Comparison of ENCODE assay signal across 17 mouse cellular contexts in genomic region chr4:44271134-44271533, GRCm38 (mm10). TPM values are rescaled to one million over a fixed set of nuclear protein-coding genes. Genes with fewer than 3 reads are reported as not detected.
A peak's percentile ranks its signal among the peaks of the same experiment; 100 is the strongest.
DNase-seq lines count a peak whose midpoint lies in the region; ATAC-seq and TF ChIP-seq lines count a peak whose summit lies in the region.
"Had no signal": no experiment of that assay in that cellular context is flagged by ENCODE, and none has a peak within 500 bp of the region (broad histone marks: within the 10 kb centered on the region; RNA-seq: fewer than 3 reads in every experiment).

No protein-coding gene starts in this region.

- DNase-seq in adrenal gland, postnatal 14 days, result peak; percentile 11
- DNase-seq in adrenal gland, postnatal 10 days, result no peak
- peak; percentile 77 for DNase-seq in CD4-positive helper T cell, adult 2 months (ENCODE audit: low read depth, low spot score)
- DNase-seq in thymus, postnatal 0 days (ENCODE audit: low spot score), result peak; percentile 37
- no peak for DNase-seq in liver, postnatal 0 days
- DNase-seq in kidney, postnatal 25 days, result no peak
- DNase-seq in retina, embryonic 14.5 days (ENCODE audit: low spot score), result no peak
- DNase-seq: B cell, adult 2 months; gastrocnemius, postnatal 25 days; heart, postnatal 4 days; kidney, adult 9 months; liver; lung, embryonic 14.5 days; right cerebral cortex, adult 18-20 months had no signal

- 42% methylated on average over 5 of the region's 5 CpGs for WGBS in liver, postnatal 0 days (ENCODE audit: insufficient replicate concordance)

- no peak overlapping the region for H3K4me2 ChIP-seq in liver, postnatal 0 days (ENCODE audit: low read depth, low read length)
- H3K4me2 ChIP-seq: heart, embryonic 13.5 days; lung, embryonic 14.5 days had no signal

- no peak overlapping the region for H3K27ac ChIP-seq in liver, postnatal 0 days (ENCODE audit: low read depth)
- H3K27ac ChIP-seq: heart, embryonic 13.5 days; hindbrain, postnatal 0 days had no signal

- H3K9ac ChIP-seq in liver, postnatal 0 days (replicated peaks), result no peak overlapping the region
- H3K9ac ChIP-seq: heart, embryonic 13.5 days; lung, embryonic 14.5 days had no signal

- H3K4me1 ChIP-seq in liver, postnatal 0 days (ENCODE audit: insufficient read depth), result no peaks in the 10 kb centered on the region
- H3K4me1 ChIP-seq: heart, embryonic 13.5 days had no signal

- no peak overlapping the region for H3K4me3 ChIP-seq in liver, postnatal 0 days (ENCODE audit: low read depth, low read length)
- H3K4me3 ChIP-seq: heart, embryonic 13.5 days had no signal

- TF ChIP-seq CTCF in liver, postnatal 0 days (IDR thresholded peaks at IDR 0.05; ENCODE audit: low read depth), result no peak

- ATAC-seq in megakaryocyte, adult 5-6 weeks (ENCODE audit: poor library complexity, severe bottlenecking), result peak; percentile 71
- no peak for ATAC-seq in liver, postnatal 0 days
- ATAC-seq: hindbrain, postnatal 0 days had no signal

- no peaks in the 10 kb centered on the region for H3K9me3 ChIP-seq in liver, postnatal 0 days (ENCODE audit: low read length)
- H3K9me3 ChIP-seq: heart, embryonic 13.5 days had no signal

- no peak for TF ChIP-seq EP300 in liver, postnatal 0 days (IDR thresholded peaks at IDR 0.05; ENCODE audit: low read depth)

- no peaks in the 10 kb centered on the region for H3K36me3 ChIP-seq in liver, postnatal 0 days (replicated peaks; ENCODE audit: insufficient read depth, low read length)
- H3K36me3 ChIP-seq: heart, embryonic 13.5 days had no signal

- H3K27me3 ChIP-seq in liver, postnatal 0 days (ENCODE audit: insufficient read depth, low read length), result no peaks in the 10 kb centered on the region
- H3K27me3 ChIP-seq: heart, embryonic 13.5 days had no signal

RNA-seq across cellular contexts. Expression of gene Melk, which starts 29.5 kb away (rescaled TPM):
- total RNA-seq in adrenal gland, postnatal 14 days (2021), result 4.8 and 5.1 TPM in 2 replicates
- 1 to 10 TPM; 6.6 to 6.9 TPM for total RNA-seq in adrenal gland, postnatal 10 days (2021)
- total RNA-seq in megakaryocyte, adult 5-6 weeks (2015), result 32.7 and 36.8 TPM in 2 replicates
- total RNA-seq in megakaryocyte, adult 5-6 weeks (2017), result 35.0 and 39.8 TPM in 2 replicates
- 25.9 and 26.8 TPM in 2 replicates for polyA plus RNA-seq in thymus, postnatal 0 days (2015; fragmentation: Nextera tagmentation; extraction: Ambion mirVana)
- 6.4 and 7.3 TPM in 2 replicates for polyA plus RNA-seq in liver, postnatal 0 days (2015; fragmentation: Nextera tagmentation; extraction: Ambion mirVana)

RNA-seq across cellular contexts. Expression of gene Rnf38, which starts 37.5 kb away (rescaled TPM):
- total RNA-seq in adrenal gland, postnatal 14 days (2021), result 47.1 and 50.3 TPM in 2 replicates
- 10 to 100 TPM; 33.0 to 49.2 TPM for total RNA-seq in adrenal gland, postnatal 10 days (2021)
- 166 and 192 TPM in 2 replicates for total RNA-seq in megakaryocyte, adult 5-6 weeks (2015)
- 58.9 and 66.4 TPM in 2 replicates for total RNA-seq in megakaryocyte, adult 5-6 weeks (2017)
- 21.3 and 22.3 TPM in 2 replicates for polyA plus RNA-seq in thymus, postnatal 0 days (2015; fragmentation: Nextera tagmentation; extraction: Ambion mirVana)
- polyA plus RNA-seq in liver, postnatal 0 days (2015; fragmentation: Nextera tagmentation; extraction: Ambion mirVana), result 5.6 and 5.9 TPM in 2 replicates

Comparison
In these comparisons a context has a peak if more than half of its experiments do, and no peak if none do; other contexts are left out.
1. DNase-seq: peak in adrenal gland, postnatal 14 days (single experiment), CD4-positive helper T cell, adult 2 months (single experiment) and thymus, postnatal 0 days (single experiment); none in adrenal gland, postnatal 10 days (single experiment), liver, postnatal 0 days (single experiment), kidney, postnatal 25 days (0 of 2) and retina, embryonic 14.5 days (single experiment).